Mouse (Mus musculus) embryonic fibroblast, embryonic 13.5 days (primary cell): ENCODE measurements around the gene Ano2.

ENCODE experiments used
- CTCF ChIP-seq: IDR thresholded peaks from 2 replicates; pipeline ENCODE4 v1.5.1; 2011; ENCODE audit warnings: mild to moderate bottlenecking, control low read depth, low read length, moderate library complexity, borderline replicate concordance; ENCODE audit not compliant: insufficient read depth
- POLR2A ChIP-seq: IDR thresholded peaks from 2 replicates; pipeline ENCODE4 v1.6.1; 2011; ENCODE audit warnings: low read depth, mild to moderate bottlenecking, control low read depth, low read length, moderate library complexity

DNA sequence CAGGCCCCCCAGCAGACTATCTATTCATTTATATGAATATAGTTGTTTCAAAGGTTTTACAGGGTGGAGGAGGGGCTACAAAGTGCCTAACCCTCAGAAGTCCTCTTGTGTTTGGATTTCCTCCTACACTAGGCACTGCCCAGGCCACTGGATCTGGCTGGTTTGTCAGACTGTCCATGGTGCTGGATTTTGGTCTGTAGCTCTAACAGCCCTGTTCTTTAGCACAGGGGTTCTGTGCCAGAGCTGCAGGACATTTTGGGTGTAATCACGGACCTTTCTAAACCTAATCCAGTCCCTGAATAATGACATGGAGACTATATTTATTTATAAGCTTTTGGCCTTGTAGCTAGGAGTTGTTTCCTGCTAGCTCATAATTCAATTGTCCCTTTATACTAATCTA is 328.2 kb downstream of the Ano2 start:
- TF ChIP-seq POLR2A (no peak), CTCF (no peak)
